Mouse (Mus musculus) thymus, postnatal 36 days (tissue): ENCODE data around the gene Phf19.

ENCODE experiments used
- DNase-seq, 2 experiments: peaks; one replicate each; pipeline ENCODE4 v3.0.0; 2022; ENCODE audit warnings: mixed read lengths in 2 of 2

Phf19 gene

DNA sequence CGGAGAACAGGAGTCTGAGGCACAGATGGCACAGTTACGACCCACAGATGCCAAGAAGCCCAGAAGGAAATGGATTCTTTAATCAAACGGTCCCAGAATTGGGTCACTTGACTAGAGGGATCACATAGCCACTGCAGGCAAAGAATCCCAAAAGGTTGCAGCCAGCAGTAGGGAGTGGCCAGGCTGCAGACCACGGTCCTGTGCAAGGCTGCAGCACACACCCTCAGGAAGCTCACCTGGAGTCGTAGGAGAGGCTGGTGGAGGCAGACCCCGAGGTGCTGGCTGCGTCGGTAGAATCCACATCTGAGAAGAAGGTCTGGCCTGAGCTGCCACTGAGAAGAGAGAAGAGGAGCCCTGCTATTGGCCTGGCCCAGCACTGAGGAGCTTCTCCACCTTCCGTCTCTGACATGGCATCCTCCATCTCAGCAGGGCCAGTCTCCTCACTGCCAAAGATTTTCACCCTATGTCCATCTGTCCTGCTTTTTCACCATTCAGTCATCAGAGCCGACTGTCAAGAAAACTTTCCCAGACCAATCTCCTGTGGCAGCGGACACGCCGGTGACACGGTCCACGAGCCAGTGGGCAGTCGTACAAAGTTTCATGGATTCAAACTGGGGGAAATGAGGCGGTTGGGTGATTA is 16.9 kb downstream of the Phf19 start:
- DNase-seq, result no peak

- no peak for DNase-seq
Measured at GRCm38 (mm10) chr2:34895503-34896113, 18.2 kb downstream of the Phf19 start.

DNA sequence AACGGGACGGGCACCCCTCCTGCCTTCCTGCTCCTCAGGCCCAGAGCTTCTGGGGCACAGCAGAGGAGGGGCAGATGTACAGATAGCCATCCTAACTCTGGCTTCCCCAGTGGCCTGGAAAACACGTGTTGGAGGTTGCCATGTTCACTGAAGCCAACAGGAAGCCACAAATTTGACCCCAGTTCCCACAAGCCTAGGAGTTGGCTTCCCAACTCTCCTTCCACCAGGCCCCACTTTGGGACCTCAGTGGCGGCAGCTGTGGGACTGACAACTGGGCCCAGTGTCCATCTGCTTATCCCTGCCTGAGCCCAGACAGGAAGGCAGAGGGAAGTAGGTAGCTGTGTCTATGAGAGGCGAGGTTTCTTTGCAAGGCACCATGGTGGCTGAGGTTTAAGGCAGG is 19.9 kb downstream of the Phf19 start:
- DNase-seq, result no peak

- DNase-seq, result no peak
Measured at GRCm38 (mm10) chr2:34884186-34884585, 29.6 kb downstream of the Phf19 start.

DNA sequence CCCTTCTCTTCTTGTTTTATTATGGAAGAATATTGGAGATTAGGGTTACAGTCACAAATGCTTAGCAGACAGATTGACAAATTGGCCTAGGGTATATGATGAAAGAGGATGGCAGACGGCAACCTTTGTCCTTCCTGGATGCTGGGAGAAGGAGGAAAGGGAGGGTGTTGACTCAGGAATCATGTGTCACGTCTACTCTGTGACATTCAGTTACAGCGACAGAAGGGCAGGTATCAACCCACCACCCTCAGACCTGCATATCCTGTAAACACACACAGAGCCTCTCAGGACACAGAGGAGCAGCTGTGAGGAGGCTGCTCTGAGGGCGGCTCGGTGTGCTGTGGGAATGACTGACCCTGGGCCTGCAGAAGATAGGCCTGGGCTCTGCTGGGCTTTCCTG is 30.6 kb downstream of the Phf19 start:
- DNase-seq, result no peak

- no peak for DNase-seq
Measured at GRCm38 (mm10) chr2:34882757-34883156, 31.1 kb downstream of the Phf19 start.

GRCm38 (mm10) chr2:34880054-34880453 is 33.8 kb downstream of the Phf19 start:
- DNase-seq, result no peak

GRCm38 (mm10) chr2:34874816-34875345 is 38.9 kb downstream of the Phf19 start, which contains the start of gene Psmd5:
TSS of gene Psmd5 (minus strand) at chr2:34874968.
- DNase-seq, result no peak

- no peak for DNase-seq
Measured at GRCm38 (mm10) chr2:34874271-34874670, 39.6 kb downstream of the Phf19 start, which contains the start of gene Cutal. TSS of gene Cutal (plus strand) at chr2:34874396.

DNA sequence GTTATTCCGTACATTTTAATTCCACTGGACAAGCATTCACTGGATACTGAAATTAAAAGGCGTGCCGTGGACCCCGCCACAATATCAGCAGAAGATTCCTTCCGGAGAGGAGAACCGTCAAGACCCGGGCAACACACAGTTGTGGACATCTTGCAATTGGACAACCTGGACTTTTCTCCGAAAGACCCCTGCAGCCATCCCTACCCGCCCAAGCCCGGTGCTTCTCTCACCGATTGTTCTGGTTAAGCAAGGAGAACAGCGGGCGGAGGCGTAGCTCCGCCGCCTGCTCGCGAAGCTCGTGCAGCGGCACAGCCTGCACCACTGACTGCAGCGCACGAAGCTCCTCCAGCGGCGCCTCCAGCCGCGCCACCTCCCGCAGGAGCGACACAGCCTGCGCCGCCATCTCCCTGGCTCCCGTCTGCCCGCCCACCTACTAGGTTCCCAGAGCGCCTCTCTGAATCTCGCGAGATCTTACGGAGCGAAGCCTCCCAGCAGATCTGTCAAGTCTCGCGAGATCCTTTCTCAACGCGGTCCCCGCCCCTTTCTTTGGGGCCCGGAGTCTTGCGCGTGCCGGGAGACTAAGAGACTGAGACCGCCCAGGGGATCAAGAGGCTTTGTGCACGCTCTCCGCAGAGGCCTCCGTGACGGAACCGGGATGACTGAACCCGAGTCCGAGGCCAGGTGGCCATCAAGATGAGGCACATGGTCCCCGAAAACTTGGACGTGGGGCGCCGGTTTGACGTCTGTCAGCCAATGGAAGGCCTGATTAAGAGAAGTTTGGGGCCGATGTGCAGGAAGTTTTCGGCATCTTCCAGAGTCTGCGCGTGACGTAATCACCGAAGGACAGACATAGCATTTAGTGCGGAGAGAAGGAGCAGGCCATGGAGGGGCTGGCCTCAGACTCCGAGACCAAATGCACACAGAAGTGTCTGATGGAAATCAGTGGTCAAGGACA is 43.0 kb downstream of the Phf19 start:
- DNase-seq, result peak; percentile 91 to 95

DNA sequence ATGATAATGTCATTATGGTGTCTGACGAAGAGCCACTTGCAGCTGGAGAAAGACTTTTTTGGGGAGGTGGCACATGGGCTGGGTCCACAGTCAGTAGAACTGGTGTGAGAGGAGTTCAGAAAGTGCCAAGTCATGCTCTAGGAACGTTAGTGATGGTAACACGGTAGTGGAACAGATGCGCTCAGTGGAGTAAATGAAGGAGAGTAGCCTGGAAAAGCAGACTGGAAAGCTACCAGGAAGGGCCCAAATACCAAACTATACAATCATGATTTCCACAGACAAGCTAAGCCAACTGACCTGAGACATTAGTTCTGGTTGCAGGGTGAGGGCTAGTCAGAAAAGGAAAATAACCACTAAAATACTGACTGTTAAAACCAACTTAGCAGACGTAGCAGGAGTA is 44.1 kb downstream of the Phf19 start:
- DNase-seq, result no peak

DNA sequence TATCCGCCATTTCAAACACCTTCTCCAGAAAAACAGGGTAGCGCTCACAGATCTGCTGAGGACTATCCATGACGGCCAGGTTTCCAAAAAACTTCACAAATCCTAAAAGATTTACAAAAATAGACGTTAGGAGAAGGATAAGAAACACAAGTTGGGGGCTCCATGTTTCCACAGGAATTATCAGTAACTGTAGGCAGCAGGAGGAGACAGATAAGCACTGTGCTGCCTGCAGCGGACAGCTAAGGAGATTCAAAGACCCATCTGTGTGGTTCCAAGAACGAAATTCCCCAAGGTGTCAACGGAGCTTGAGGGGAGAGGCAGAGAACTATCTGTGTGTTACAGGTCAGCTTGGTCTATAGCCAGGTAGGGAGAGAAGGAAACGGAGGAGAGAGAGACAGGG is 56.1 kb downstream of the Phf19 start:
- DNase-seq, result no peak

DNA sequence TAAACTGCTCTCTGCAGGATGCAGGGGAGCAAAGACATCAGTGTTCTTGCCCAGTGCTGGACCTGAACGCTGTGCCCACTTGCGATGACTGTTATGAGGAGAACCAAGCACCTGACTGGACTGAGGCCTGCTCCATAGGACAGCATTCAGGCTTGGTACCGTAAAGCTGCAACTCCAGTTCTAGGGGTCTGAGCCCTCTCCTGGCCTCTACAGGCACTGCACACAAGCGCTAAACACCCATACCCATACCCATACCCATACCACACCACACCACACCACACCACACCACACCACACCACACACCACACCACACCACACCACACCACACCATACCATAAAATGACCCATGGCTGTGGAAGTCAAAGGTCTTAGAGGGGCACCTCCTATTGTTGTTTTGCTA is 58.6 kb downstream of the Phf19 start:
- DNase-seq, result no peak

DNA sequence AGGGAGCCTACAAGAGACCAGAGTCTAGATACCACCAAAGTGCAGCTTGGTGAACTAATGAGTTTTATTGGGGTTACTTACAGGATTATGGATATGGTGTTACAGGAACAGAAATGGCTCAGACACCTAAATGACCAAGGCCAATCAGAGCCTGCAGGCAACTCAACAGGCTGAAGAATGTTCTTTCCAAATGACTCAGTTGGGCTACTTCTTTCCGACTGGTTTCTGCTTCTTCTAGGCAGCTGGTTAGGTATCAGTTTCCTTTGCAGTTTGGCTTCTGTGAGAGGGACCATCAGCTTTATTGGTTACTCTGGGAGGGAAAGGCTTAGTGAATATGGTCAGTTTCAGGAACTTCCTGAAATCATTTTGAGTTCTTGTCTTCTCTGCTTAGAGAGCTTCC is 66.1 kb downstream of the Phf19 start:
- no peak for DNase-seq
